Mouse (Mus musculus): ENCODE results near the gene 1700028K03Rik.

- TF ChIP-seq POLR2A (IDR thresholded peaks at IDR 0.05; ENCODE audit: low read depth, low read length) (no peak), CTCF (IDR thresholded peaks at IDR 0.05; ENCODE audit: extremely low read depth, insufficient read length, insufficient replicate concordance, low read depth, low read length) (no peak)
These were observed 19.1 kb upstream of the 1700028K03Rik start for GRCm38 (mm10) chr5:107515453-107515852.

All from small intestine, adult 2 months (tissue).